Mouse (Mus musculus) ovary, postnatal 14 days (tissue): ENCODE measurements around the gene Yjefn3.

Experiments
- DNase-seq: peaks from one replicate; pipeline ENCODE4 v3.0.0; 2022; ENCODE audit warnings: low spot score

Gene Yjefn3

DNA sequence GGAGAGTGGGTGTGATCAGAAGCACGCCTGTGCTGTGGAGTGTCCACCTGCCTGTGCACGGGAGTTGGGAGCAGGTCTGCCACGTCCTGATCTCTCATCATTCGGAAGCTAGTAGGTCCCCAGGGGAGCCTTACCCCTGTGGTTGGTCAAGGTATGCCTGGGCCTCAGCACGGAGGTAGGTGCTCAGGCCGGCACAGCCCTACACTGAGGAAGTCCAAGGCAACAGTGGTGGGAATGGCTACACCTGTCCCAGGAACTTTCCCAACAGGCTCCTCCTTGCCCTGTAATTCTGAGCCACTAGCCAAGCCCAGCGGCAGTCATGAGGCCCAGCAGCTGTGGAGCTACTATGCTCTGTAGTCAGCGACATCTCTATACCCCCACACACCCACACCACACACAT lies 22.8 kb downstream of the Yjefn3 start:
- DNase-seq, result no peak

DNA sequence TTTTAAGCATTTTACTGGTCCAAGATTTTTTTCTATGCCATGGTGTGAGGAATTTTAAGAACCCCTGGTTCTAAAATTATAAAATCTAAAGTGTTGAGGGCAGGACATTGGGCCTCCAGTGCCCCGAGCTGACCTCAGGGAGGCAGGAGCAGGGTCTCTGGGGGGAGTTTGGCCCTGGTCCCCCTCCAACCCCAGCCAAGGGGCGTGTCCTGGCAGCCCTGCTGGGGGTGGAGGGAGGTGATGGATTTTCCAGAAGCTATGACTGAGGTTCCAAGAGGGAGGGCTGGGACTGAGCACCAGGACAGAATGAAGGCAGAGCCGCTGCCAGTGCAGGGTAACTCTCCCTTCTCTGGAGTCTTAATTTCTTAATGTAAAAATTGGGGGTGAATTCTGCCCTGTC lies 24.5 kb downstream of the Yjefn3 start:
- no peak for DNase-seq

DNA sequence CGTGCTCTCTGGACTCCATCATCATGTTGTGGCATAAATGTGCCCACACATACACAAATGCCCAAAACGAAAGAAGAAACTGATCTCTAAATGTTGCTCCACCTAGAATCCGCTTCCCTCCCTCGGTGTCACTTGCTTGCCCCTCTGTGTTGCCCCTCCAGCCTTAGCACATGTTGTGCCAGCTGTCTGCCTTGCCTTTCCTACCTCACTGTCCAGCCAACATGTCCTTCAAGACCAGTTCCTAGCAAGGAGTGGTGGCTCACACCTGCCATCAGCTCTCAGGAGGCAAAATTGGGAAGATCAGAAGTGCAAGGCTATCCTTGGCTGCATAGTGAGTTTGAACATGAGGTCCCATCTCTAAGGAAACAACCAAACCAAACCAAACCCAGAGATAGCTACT lies 25.1 kb downstream of the Yjefn3 start:
- no peak for DNase-seq

DNA sequence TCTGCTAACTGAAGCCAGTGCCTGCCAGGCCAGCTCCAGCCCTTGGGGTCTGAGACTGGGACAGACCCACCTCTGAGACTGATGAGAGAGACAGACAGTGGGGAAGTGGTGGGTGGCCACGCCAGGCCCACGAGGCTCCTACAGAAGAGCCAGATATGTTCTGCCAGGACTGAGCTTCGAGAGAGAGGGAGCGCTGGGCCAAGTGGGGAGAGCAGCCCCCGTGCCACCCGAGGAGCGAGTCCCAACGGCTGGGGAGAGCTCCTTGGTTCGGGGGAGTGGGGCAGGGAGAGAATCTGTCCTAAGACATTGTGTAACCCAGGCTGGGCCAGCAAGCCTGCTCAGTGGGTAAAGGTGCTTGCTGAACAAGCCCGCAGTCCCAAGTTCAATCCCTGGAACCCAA lies 25.5 kb downstream of the Yjefn3 start:
- DNase-seq, result no peak

- no peak for DNase-seq
These were observed 26.4 kb downstream of the Yjefn3 start for GRCm38 (mm10) chr8:69876097-69876496.

DNA sequence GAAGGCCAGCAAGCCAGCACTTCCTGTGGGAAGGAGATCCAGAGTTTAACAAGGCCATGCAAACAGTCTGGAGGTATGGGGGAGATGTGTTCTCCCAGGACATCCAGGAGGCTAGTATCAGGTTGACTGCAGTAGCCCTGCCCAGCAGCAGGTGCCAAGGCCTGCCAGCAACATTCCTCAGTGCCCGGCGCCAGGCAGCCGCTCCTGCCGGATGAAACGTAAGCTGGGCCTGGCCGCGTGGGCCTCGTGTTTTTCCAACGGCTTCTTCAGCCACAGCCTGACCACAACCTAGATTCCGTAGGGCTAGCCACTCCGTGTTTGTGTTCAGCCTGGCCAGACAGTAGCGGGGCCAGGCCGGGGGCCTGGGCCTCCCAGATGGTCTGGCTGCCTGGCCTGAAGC lies 27.9 kb downstream of the Yjefn3 start:
- no peak for DNase-seq

- DNase-seq, result peak; percentile 62
These were observed 28.4 kb downstream of the Yjefn3 start for GRCm38 (mm10) chr8:69874155-69874554.

DNA sequence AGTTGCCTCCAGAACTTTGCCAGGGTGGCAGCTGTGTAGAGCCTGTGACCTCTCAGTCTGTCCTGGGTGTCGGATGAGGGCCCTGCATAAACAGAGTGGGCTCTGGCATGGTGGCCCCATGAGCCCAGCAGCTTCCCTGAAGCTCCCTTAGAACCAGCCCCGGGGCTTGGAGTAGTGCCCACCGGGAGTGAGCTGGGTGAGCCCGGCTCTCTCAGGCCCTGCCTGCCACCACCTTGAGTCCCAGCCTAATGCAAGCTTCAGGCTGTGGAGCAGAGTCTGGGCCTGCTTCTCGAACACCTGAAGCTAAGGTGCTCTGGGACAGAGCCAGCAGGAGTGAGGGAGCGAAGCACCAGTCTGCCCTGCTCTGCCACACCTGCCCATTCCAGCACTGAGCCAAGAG lies 31.6 kb downstream of the Yjefn3 start:
- DNase-seq, result no peak

- DNase-seq, result no peak
These were observed 32.3 kb downstream of the Yjefn3 start for GRCm38 (mm10) chr8:69870003-69870765.

GRCm38 (mm10) chr8:69867696-69868326 lies 34.7 kb downstream of the Yjefn3 start:
- DNase-seq, result no peak

DNA sequence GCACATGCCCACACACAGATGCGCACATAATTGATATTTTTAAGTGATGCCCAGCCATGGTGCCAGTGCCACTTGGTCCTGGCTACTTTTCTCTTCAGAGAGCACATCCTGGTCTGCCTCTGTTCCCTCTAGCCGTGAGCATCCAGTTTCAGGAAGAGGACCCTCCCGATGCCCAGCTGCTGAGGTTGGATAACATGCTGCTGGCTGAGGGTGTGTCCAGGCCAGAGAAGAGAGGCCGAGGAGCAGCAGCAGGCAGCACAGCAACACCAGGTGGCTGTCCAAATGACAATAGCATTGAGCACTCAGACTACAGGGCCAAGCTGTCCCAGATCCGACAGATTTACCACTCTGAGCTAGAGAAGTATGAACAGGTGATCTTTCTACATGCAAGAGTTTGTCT lies 38.3 kb downstream of the Yjefn3 start:
- DNase-seq, result no peak

DNA sequence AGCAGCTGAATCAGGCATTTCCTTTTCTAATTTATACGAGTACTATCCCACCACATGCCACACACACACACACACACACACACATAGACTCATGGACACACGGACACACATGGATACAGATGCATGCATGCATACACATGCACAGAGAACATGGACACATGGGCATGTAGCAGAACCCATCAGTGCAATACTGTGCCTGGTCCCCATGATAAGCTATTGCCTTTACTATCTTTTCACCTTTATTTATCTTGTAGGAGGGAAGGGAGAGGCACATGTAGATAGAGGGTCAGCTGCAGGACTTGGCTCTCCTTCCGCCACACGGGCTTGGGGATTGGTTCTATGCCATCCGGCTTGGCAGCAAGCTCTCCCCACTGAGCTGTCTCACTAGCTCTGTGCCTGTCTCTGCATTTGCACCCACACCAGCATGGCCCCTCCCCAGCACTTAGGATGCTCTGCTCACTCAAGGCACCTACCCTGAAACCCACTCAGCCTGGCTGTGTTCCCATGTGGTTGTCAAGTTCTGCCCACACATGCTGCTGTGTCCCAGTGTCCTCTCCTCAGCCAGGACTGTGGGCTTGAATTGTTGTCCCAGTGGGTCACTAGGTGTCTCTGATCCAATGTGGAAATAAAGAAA lies 39.0 kb downstream of the Yjefn3 start:
- no peak for DNase-seq

- DNase-seq, result no peak
These were observed 41.3 kb downstream of the Yjefn3 start for GRCm38 (mm10) chr8:69861251-69861650.

GRCm38 (mm10) chr8:69860807-69861206 lies 41.7 kb downstream of the Yjefn3 start:
- no peak for DNase-seq

- DNase-seq, result no peak
These were observed 48.6 kb downstream of the Yjefn3 start for GRCm38 (mm10) chr8:69853869-69854268.

GRCm38 (mm10) chr8:69850926-69851506 lies 51.5 kb downstream of the Yjefn3 start:
- DNase-seq, result no peak

GRCm38 (mm10) chr8:69849899-69850298 lies 52.6 kb downstream of the Yjefn3 start:
- DNase-seq, result no peak

GRCm38 (mm10) chr8:69848951-69849350 lies 53.6 kb downstream of the Yjefn3 start:
- no peak for DNase-seq

DNA sequence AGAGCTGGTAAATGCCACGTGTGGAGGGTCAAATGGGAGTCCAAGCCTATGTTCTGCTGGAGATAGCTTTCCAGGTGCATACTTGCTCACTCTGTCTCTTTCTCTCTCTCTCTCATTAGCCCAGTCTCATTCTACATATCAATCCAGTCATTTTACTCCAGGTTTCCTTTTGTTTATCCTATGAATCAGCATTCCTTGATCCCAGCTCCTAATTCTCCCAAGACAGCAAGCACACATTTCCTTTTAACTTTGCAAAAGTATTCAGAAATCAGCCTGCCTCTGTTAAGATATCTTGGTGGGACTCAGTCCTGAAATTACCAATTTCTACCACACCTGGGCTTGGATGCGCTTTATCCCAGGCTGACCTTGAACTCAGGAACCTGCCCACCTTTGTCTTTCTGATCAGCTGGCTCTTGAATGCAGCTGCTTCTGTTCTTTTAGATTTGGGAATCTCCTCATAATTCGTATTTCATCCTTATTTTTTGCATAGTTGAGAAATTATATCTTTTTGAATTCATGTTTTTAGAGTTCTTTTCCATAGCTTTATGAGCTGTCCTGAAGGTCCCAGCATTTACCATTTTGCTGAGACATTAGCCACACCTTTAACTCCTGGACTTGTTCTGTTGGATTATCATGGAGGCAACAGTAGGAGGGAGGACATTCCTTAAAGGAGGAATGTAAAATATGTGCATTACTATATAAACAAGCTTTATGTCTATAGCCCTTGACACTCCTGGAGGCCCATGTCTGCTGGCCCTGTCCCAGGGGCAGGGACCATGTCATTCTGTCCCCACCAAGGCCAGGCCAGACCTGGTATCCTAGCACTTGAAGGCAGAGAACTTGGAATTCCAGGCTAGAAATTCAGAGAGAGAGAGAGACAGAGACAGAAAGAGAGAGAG lies 55.1 kb downstream of the Yjefn3 start:
- no peak for DNase-seq
